ENCODE assay signal across 8 mouse cellular contexts in genomic region chr8:105635481-105635880, GRCm38 (mm10). TPM values are rescaled to one million over a fixed set of nuclear protein-coding genes. Genes with fewer than 3 reads are reported as not detected.
A peak's percentile ranks its signal among the peaks of the same experiment; 100 is the strongest.
DNase-seq lines count a peak whose midpoint lies in the region; ATAC-seq and TF ChIP-seq lines count a peak whose summit lies in the region.

No protein-coding gene starts in this region.

- no peak for TF ChIP-seq CTCF in left cerebral cortex, adult 2 months (IDR thresholded peaks at IDR 0.05)
- TF ChIP-seq CTCF in cortical plate, adult 2 months (IDR thresholded peaks at IDR 0.05; ENCODE audit: extremely low read depth, insufficient read depth, low read length) = no peak

- no peak for ATAC-seq in hindbrain, embryonic 12.5 days (ENCODE audit: low FRiP score)
- no peak for ATAC-seq in midbrain, embryonic 15.5 days (replicated peaks)

- peaks cover 2% of the 10 kb centered on the region for H3K4me1 ChIP-seq in cortical plate, adult 2 months (ENCODE audit: control insufficient read depth, insufficient read depth, low read length)
- peaks cover 27% of the 10 kb centered on the region for H3K4me1 ChIP-seq in hindbrain, embryonic 12.5 days
- peaks cover 34% of the 10 kb centered on the region for H3K4me1 ChIP-seq in midbrain, embryonic 15.5 days

- WGBS in hindbrain, embryonic 12.5 days = 3% methylated on average over 11 of the region's 11 CpGs
- 1% methylated on average over 11 of the region's 11 CpGs for WGBS in midbrain, embryonic 15.5 days

- intact Hi-C loops in left cerebral cortex, adult 2 months (cut with DNase I) = loop anchor here (5.0 kb wide), 1 partner anchor 57 kb away; no protein-coding TSS in a partner anchor
- intact Hi-C loops in left cerebral cortex, postnatal 25 days (cut with DNase I) = loop anchor here (5.0 kb wide), 1 partner anchor 67 kb away; the partner anchor contains the start of genes Acd and Pard6a
- intact Hi-C loops in gastrocnemius, postnatal 14 days (cut with DNase I; ENCODE audit: low total_unique reads) = no loop called here

- no peaks in the 10 kb centered on the region for H3K27me3 ChIP-seq in hindbrain, embryonic 12.5 days
- H3K27me3 ChIP-seq in midbrain, embryonic 15.5 days (replicated peaks) = no peaks in the 10 kb centered on the region

- H3K9me3 ChIP-seq in hindbrain, embryonic 12.5 days (replicated peaks) = no peaks in the 10 kb centered on the region
- H3K9me3 ChIP-seq in midbrain, embryonic 15.5 days = no peaks in the 10 kb centered on the region

- H3K9ac ChIP-seq in hindbrain, embryonic 12.5 days = peak overlapping the region; percentile 99
- H3K9ac ChIP-seq in midbrain, embryonic 15.5 days = peak overlapping the region; percentile 98

- peak overlapping the region; percentile 88 for H3K27ac ChIP-seq in left cerebral cortex, adult 2 months
- H3K27ac ChIP-seq in cortical plate, adult 2 months (ENCODE audit: insufficient read depth, low read length) = 0 out of 2 replicates have a peak overlapping the region, but pooled peaks have one; percentile 18
- H3K27ac ChIP-seq in hindbrain, embryonic 12.5 days = peak overlapping the region; percentile 100; the same call in 1 of the 2 replicates
- no peak overlapping the region for H3K27ac ChIP-seq in midbrain, embryonic 15.5 days

- H3K36me3 ChIP-seq in hindbrain, embryonic 12.5 days = no peaks in the 10 kb centered on the region
- H3K36me3 ChIP-seq in midbrain, embryonic 15.5 days (replicated peaks) = no peaks in the 10 kb centered on the region

- H3K4me3 ChIP-seq in left cerebral cortex, adult 2 months = peak overlapping the region; percentile 97
- H3K4me3 ChIP-seq in cortical plate, adult 2 months (ENCODE audit: insufficient read depth, low read length) = peak overlapping the region; percentile 90
- H3K4me3 ChIP-seq in hindbrain, embryonic 12.5 days = peak overlapping the region; percentile 89
- H3K4me3 ChIP-seq in midbrain, embryonic 15.5 days = peak overlapping the region; percentile 85

- no peak for TF ChIP-seq POLR2A in cortical plate, adult 2 months (IDR thresholded peaks at IDR 0.05; ENCODE audit: extremely low read depth, insufficient read depth, low read length)

- peak overlapping the region; percentile 97 for H3K4me2 ChIP-seq in hindbrain, embryonic 12.5 days (replicated peaks)
- H3K4me2 ChIP-seq in midbrain, embryonic 15.5 days = peak overlapping the region; percentile 88

- DNase-seq in left cerebral cortex, adult 2 months (ENCODE audit: extremely low spot score in 1 of 2, low spot score in 2 of 2) = peak in 1 of 2 experiments; percentile 13
- DNase-seq in left cerebral cortex, postnatal 25 days (ENCODE audit: low spot score in 2 of 2) = no peak
- DNase-seq in gastrocnemius, postnatal 14 days = no peak
- DNase-seq in adipocyte (ENCODE audit: low spot score) = no peak
- DNase-seq in retina, postnatal 1 day = no peak

RNA-seq across cellular contexts. Expression of gene Ctcf, which starts 0.9 kb away (rescaled TPM):
- total RNA-seq in left cerebral cortex, adult 2 months (2021) = 10 to 100 TPM; 67.4 to 70.2 TPM
- 10 to 100 TPM; 63.7 to 68.5 TPM for total RNA-seq in left cerebral cortex, postnatal 25 days (2021)
- polyA plus RNA-seq in cortical plate, adult 2 months (2012; rRNA removed) = 30.3 and 30.8 TPM in 2 replicates
- 132 and 139 TPM in 2 replicates for polyA plus RNA-seq in hindbrain, embryonic 12.5 days (2016; fragmentation: Nextera tagmentation; extraction: Ambion mirVana)
- 108 and 129 TPM in 2 replicates for polyA plus RNA-seq in midbrain, embryonic 15.5 days (2015; fragmentation: Nextera tagmentation; extraction: Ambion mirVana)
- 10 to 100 TPM; 34.5 TPM for total RNA-seq in gastrocnemius, postnatal 14 days (2021)

RNA-seq across cellular contexts. Expression of gene Agrp, which starts 1.7 kb away (rescaled TPM):
- total RNA-seq in left cerebral cortex, adult 2 months (2021) = not detected
- not detected for total RNA-seq in left cerebral cortex, postnatal 25 days (2021)
- 0.15 and 0.17 TPM in 2 replicates for polyA plus RNA-seq in cortical plate, adult 2 months (2012; rRNA removed)
- 1.3 TPM in 2 replicates for polyA plus RNA-seq in hindbrain, embryonic 12.5 days (2016; fragmentation: Nextera tagmentation; extraction: Ambion mirVana)
- polyA plus RNA-seq in midbrain, embryonic 15.5 days (2015; fragmentation: Nextera tagmentation; extraction: Ambion mirVana) = 1.0 and 1.1 TPM in 2 replicates
- total RNA-seq in gastrocnemius, postnatal 14 days (2021) = 1 to 10 TPM in 1 of 2 experiments, under 1 TPM in 1; 0.73 to 1.7 TPM

RNA-seq across cellular contexts. Expression of gene Ripor1, which starts 30.4 kb away (rescaled TPM):
- 10 to 100 TPM; 81.0 to 91.4 TPM for total RNA-seq in left cerebral cortex, adult 2 months (2021)
- total RNA-seq in left cerebral cortex, postnatal 25 days (2021) = 10 to 100 TPM; 77.0 to 81.5 TPM
- polyA plus RNA-seq in cortical plate, adult 2 months (2012; rRNA removed) = 47.3 and 49.1 TPM in 2 replicates
- 21.7 and 22.6 TPM in 2 replicates for polyA plus RNA-seq in hindbrain, embryonic 12.5 days (2016; fragmentation: Nextera tagmentation; extraction: Ambion mirVana)
- 35.4 and 36.5 TPM in 2 replicates for polyA plus RNA-seq in midbrain, embryonic 15.5 days (2015; fragmentation: Nextera tagmentation; extraction: Ambion mirVana)
- total RNA-seq in gastrocnemius, postnatal 14 days (2021) = 10 to 100 TPM; 18.9 to 20.6 TPM

RNA-seq across cellular contexts. Expression of gene Carmil2, which starts 50.6 kb away (rescaled TPM):
- 10 to 100 TPM; 60.4 to 65.0 TPM for total RNA-seq in left cerebral cortex, adult 2 months (2021)
- 10 to 100 TPM; 58.0 to 61.9 TPM for total RNA-seq in left cerebral cortex, postnatal 25 days (2021)
- 43.9 and 47.6 TPM in 2 replicates for polyA plus RNA-seq in cortical plate, adult 2 months (2012; rRNA removed)
- polyA plus RNA-seq in hindbrain, embryonic 12.5 days (2016; fragmentation: Nextera tagmentation; extraction: Ambion mirVana) = 9.7 and 11.8 TPM in 2 replicates
- 24.9 and 25.6 TPM in 2 replicates for polyA plus RNA-seq in midbrain, embryonic 15.5 days (2015; fragmentation: Nextera tagmentation; extraction: Ambion mirVana)
- total RNA-seq in gastrocnemius, postnatal 14 days (2021) = under 1 TPM; 0.18 to 0.35 TPM
